Mouse (Mus musculus) cerebellum, adult 11-12 months (tissue): ENCODE measurements at regions not wholly inside any gene's neighbourhood (a gene's known extent, or its start where the extent isn't known, plus 50 kb on each side); places are given as distances from the start of the nearest gene placed in this dataset.

ENCODE experiments used
- DNase-seq: peaks from one replicate; pipeline ENCODE4 v3.0.0; 2022

DNA sequence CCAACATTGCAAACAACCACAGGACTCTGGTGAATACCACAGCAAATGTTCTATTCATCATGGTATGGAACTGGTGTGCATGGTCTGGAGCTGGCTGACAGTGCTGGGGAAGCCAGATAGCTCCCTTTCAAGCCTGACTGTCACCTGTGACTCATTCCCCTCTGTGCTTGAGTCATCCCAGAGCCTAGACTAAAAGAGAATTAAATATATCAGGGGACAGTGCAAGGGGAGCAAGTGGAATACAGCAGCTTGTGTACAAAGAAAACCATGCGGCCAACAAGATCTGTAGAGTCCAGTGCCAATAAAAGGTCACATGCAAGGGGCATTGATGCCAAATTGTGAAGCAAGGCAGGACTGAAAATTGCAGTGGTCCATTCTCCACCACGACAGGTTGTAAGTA lies 117.7 kb downstream of the Pah start:
- DNase-seq, result no peak

DNA sequence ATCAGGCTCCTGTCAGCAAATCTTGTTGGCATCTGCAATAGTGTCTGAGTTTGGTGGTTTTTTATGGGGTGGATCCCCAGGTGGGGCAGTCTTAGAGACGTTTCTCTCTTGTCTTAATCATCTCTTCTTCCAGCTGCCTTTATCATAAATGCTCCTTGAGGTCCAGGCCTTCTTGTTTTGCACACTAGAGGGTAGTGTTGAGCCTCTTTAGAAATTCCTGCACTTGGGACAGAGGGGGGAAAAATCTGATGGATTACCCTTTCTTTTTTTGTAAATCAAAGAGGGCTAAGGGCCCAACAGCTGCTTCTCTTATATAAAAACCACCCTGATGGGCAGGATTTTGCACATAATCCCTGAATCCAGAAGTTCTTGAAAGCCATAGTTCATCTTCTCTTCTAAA lies 127.5 kb downstream of the Pah start:
- DNase-seq, result no peak

DNA sequence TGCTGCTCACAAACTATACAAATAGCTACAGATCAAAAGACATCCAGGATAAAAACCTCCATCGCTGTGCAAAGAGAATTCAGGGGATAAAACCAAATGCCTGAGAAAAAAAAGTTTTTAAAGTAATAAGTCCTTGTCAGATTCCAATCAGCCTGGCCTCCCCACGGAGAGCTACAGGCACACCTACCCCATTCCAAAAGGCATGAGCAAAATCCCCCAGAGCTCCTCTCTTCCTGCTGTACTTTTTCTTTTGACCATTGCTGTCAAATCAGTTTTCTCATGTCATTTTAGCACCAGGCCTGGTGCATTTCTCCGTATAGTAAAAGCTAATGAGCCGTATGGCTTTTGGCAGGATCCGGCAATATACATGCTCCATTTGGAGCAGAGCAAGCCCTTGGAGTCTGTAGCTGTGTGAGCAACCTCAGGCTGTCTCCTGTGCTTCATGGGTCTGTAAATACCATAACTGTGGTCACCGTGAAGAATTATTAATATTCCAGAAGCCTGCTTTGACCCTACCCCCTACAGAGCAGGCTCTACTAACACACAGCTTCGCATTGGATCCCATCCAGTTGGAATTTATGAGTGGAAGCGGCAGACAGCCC lies 130.6 kb downstream of the Pah start:
- no peak for DNase-seq

DNA sequence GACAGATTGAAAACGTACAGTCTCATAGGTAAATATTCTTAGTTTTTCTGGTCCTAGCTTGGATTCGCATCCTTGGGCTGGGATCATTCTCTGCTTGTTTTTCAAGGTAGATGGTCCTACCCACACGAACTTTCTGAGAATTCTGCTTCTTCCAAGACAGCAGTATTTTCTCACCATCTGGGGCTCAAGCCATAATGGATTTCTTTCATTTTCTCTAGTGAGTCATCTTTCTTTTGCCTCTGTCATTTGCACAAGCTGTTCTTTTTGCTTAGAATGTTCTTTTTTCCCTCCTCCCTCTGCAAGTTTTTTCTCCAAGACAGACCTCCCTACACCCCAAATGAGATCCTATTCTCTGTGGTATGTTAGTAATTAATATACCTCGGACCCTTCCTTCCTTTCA lies 132.5 kb downstream of the Pah start:
- DNase-seq, result no peak

DNA sequence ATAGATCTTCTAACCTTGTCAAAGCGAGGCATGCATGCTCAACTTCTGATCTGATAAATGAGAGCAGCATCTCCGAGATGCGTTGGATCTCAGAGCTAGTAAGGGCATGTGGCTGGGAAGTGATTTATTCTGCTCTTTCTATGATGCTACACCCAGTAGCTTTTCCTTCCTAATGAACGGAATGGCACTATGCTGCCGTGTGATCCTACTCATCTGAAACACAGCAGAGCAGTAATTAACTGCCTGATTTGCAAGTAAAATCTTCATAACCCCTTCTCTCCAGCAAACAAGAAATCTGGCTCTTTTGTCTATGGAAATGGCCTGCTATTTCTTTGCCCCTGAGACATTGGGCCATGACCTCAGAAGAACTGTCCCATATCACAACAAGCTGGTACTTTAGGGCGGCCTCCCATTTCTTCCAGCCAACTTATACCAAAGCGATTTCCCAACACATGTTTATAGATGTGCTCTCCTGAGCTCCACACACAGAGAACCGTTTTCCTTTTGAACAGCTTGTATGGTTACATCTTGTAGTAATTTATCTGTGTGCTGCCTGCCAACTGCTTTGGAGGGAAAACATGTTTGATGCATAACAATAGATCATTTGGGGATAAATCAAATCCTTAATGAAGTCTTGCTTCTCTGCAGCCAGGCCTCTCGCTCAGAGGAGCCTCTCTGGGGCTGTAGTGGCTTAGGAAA lies 144.6 kb downstream of the Pah start:
- DNase-seq, result no peak

DNA sequence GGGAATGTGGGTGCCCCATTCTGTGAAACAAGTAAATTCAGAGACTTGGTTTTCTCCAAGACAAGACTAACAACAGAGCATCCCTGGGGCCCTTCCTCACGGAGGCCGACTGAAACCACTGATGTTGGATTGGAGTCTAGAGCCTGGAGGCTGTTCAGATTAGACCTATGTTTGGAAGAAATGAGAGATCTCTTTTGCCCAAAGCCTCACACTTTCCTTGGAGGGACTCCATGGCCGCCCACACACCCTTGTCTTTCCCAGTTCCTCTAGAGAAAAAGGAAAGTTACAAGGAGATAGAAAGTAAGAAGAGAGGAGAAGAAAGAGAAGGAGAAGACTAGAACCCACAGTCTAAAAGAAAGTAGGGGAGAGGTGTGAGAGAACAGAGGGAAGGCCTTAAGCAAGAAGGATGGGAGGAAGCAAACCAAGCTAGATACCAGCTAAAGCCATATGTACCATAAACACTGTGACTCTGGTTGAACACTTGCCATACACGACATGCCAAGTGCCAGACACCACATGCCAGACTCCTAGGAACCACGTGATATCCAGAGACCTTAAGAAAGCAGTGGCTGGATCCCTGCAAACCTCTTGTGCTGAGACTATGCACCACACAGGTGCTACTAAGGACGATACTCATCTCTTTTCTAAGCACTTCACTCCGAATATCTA lies 145.3 kb downstream of the Pah start:
- no peak for DNase-seq

DNA sequence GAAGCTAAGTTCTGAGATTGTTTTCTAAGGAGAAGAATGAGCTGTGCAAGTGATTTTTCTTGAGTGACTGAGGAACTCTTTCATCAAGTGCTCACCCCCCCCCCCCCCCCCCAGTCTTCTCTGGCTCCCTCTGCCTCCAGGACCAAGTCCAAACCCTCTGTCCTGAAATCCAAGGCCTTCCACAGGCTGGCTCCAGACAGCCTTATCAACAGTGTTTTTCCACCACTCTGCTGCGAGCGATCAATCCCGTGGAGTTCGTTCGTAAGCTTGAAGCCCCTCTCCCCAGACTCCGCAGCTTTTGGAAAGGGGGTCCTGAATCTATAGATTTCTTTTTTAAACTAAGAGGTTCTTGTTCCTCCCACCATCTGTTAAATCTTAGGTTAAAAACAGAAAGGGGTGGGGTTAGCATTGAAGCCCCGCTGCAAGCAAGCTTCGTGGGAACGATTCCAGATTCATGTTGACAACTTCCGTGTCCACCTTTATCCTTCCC lies 146.1 kb downstream of the Pah start:
- DNase-seq, result no peak

DNA sequence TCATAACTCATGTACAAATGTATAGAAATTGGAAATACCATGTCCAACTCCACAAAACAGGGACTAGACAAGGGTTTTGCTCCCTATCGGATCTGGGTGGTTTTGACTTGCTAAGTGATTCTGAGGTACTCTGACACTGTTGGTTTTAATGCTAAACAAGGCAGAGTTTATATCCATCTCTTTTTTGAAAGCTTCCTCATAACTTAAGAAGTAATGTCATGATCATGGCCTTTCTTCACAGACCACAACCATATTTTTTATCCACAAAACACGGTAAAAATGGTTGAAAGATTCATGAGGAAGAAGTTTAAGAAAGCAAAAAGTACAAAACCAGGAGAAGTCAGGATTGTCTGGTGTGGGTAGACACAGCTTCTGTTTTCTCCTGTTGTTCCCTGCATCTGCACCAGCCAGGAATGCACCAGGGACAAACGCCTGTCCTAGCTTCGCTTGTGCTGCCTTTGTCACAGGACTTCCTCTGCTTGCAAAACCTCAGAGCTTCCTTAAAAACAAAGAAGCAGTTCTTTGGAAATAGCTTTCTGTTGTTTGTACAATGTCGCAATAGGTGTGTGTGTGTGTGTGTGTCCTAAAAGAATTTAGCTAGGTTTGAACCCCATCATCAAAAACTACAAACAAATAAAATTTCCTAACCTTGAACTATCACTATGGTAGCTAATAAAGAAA lies 153.3 kb downstream of the Pah start:
- DNase-seq, result no peak

DNA sequence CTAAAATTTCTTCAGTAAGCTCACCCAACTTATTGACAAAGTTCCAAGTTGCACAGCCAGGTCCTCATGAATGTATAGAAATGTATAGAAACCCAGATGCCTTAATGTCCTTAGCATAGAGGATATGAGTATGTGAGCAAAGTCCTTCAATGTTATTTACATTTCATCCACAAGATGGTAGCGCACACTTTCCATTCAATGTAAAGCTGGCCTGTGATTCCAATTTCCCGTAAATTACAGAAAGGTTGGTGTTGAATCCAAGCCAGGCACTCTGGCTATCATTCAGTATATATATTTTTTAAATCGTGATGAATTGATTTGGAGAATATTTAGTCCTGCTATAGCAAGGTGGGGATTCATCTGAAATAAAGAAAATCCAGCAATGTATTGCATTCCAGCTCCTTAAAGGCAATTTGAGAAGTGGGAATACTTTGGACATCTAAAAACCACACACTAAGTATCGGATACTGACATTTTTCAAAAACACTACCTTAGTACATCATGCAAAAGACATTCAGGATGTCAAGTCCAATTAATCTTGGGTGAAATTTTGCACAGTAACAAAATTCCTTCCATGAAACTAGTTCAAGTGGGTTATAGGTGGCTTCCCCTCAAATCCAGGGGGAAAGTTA lies 154.6 kb downstream of the Pah start:
- no peak for DNase-seq

DNA sequence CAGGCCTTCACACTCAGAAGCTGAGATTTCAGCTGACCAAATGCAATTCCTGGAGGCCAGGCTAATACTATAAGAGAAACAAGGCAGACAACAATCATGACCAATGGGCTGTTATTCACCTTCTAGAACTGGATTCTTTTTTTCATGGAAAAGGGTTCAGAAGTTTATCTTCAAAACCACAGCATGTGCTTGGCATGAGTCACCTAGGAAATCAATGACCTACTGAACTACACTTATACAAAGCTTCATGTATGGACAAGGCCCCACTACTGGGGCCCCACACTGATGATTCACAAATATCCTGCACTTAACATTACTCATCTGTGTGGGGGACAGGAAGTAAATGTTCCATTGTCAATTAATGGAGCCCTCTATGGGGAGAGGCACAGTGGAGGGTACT lies 157.4 kb downstream of the Pah start:
- no peak for DNase-seq

DNA sequence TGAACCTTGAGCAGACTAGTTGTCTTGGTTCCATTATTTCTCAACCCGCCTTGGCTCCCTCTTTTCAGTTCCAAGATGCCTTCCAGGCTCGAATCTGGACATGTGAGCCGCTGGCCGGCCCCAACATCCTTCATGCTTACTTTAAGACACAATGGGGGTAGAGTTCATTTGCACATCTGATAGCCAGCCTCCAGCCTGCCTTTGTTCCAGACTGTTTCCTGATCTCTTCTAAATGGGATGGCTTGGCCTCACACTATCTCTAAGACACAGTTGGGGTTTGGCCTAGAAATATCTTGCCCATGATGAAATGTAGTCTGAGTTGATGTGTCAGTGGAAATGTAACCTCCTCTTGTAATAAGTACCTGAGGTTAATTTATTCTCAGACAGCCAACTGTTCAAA lies 164.7 kb downstream of the Pah start:
- no peak for DNase-seq

DNA sequence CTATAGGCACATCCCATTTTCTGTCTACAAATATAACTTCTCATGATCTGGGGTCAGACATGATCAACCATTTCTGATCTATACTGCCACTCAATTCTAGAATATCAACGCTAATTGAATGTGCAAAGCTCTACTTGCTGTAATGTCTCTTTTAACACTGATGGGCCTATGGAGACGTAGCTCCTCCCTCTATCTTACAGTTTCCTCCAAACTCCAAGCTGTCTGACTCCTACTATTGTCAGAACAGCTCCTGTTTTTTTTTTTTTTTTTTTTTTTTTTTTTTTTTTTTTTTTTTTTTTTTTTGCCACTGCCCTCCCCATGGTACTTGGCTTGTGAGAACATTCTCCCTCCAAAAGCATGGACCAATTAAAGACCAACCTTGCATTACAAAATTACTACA lies 165.2 kb downstream of the Pah start:
- DNase-seq, result no peak

DNA sequence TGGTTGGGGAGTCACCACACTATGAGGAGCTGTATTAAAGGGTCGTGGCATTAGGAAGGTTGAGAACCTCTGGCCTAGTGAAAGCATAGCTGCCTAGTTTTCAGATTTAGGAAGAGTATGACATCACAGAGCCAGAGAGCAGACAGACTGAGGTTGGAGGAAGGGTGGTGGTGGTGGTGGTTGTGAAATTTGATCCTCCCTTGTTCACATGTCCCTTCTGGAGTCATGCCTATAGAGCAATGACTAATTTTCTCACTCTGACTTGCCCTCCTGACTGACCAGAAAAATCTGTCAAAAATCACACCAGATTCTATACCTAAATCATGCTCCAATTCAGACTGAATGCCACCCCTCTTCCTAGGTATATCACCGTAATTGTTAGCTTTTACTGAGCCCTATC lies 166.2 kb downstream of the Pah start:
- no peak for DNase-seq

DNA sequence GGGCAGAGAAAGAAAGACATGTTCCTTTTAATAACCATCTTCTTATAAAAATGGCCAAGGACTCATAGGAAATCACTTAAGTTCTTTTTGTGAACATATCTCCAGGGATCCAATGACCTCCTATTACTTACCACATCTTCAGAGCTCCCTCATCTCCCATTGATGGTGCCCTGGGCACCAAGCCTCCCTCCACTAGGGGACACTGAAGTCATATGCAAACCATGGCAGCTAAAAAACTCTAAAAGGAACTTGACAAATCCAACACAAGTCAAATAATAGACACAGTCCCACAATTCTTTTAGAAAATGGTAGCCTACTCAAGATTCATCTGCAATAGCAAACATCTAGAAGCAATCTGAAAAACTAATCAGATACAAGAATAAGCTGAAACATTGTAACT lies 167.2 kb upstream of the Igf1 start:
- DNase-seq, result no peak

DNA sequence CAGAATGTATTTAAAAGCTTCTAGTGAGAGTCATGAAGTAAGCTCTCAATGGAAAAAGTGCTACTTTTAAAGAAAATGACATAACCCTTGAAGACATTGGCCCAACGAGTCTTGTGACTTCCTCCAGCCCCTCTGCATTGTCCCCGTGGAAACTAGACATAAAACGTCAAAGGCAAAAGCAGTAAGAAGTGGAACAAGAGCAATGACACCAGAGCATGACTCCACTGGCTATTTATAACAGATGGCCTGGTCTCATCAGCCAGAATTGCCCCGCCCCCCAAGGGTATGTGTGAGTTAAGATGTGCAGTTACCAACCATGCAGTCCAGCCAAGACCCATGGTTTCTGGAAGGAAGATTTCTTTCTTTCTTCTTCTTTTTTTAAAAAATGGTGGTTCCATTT lies 161.6 kb upstream of the Igf1 start:
- DNase-seq, result no peak

DNA sequence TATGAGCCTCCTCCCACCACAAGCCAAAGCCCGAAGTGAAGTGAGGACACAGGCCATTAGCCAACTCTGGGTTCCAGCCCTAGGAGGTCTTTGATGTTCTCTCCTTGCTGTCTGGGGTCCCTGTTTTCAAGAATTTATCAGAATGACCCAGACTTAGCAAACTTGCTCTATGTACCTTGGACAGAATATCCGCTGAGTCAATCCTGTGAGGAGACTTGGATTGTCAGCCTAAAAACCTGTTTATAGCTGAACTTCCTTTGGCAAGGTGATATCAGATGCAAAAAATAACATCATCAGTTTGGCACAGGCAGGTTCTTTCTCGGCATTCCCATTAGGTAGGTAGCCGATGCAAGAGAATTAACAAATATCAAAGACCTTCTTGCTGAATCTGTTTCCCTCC lies 146.9 kb upstream of the Igf1 start:
- no peak for DNase-seq

DNA sequence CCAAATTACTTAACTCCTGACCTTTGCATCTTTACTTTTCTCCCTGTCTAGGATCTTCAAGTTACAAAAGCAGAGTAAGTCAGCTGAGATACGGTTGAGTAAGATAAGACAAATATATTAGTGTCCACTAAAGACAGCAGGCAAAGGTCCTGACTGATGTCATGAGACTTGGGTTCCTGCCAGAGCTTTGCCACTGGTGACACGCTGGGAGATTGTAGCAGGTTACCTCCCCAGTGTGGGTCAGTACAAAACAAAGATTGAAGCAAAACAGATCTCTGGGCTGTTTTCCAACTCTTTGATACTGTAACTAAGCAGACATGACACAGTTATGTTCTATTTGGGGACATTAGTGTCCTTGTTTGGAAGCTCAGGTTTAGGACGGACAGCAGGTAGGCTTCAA lies 146.3 kb upstream of the Igf1 start:
- no peak for DNase-seq

DNA sequence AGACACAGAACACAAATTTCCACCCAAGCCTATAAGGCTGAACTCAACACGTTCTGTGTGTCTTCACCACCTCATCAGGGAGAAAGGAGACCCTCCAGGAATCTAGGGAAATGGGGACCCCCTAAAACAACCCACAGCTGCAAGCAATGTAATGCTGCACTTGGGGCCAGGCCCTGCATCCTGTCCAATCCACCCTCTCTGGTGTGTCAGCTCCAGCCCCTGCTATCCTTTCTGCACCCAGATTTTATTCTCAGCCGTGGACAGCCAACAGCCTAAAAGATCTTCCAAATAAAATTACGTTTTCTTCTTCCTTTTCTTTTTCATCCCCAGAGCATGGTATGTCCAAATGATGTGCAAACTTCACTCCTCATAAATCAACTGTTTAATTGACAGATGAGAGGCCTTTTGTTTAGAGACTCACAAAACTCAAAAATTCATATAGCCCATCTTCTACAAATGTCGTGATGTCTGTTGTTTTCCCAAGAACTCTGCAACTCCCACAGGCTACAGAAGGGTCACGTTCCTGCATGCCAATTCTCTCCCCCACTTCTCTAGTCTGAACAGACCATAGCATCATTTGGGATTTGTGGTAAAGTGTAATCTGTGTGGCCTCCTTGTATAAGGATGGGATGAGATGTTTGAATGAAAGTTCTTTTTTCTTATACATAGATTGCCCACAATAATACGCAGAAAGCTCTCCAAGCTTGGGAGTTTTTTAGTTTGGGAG lies 142.0 kb upstream of the Igf1 start:
- no peak for DNase-seq

DNA sequence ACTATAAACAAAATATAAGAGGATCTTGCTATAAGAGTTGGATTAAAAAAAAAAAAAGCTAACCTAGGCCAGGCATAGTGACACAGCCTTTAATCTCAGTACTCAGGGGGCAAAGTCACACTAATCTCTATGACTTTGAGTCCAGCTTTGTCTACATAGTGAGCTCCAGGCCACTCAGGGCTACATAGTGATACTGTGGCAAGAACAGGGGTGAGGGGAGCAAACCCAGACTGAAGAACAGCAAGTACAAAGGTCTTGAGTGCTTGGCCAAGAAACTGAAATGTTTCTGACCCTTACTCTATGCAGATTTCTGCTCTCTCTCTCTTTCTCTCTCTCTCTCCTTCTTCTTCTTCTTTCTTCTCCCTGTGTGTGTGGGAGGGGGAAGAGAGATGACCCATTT lies 140.9 kb upstream of the Igf1 start:
- no peak for DNase-seq

DNA sequence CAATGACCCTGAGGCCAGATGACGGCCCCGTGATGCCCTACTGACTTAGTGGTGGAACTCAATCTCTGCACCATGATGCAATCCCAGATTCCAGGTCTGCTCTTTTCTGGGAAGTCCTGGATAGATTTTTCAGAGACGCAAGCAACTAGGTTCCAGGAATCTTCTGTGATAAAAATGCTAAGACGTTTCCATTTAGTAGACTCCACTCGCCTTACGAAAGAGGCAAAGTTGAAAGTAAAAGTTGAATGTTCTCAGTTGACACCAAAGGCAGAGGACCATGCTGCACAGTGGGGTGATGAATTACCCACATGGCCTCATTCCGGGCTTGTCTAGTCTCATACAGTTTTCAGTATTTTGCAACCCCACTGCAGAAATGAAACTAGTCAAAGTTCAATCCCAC lies 139.6 kb upstream of the Igf1 start:
- no peak for DNase-seq

DNA sequence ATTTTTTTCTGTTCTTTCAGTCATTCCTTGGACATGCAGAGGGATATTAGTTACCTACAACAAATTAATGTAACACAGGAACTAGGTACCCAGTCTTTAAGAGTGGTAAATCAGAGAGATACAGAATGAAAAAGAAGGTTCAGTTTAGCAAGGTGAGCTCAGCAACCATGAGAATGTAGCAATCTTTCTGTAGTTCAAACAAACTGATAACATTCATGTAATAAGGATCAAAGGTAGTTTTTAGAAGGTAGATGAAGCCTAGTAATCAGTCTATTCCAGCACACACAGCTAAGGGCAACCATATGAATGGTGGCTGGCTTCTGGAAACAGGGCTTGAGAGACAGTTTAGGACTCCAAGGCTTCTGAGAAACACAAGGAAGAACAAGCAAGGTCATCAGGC lies 138.1 kb upstream of the Igf1 start:
- DNase-seq, result no peak

DNA sequence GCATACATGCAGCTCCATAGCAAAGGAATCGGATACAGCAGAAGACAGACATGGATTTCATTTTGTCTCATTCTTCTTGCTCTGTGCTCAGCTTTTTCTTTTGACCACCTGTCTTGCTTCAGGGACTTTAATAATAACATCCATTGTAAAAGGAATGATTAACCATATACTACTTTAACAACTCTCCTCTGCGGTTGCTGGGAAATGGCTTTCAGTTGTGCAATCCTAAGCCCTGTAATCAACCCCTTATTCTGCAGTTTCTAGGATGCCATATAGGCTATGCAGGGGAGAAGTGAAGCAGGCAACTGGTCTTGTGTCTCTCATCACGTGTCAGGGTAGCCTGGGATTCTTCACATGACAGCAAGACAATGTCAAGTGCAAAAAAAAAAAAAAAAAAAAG lies 135.8 kb upstream of the Igf1 start:
- no peak for DNase-seq

DNA sequence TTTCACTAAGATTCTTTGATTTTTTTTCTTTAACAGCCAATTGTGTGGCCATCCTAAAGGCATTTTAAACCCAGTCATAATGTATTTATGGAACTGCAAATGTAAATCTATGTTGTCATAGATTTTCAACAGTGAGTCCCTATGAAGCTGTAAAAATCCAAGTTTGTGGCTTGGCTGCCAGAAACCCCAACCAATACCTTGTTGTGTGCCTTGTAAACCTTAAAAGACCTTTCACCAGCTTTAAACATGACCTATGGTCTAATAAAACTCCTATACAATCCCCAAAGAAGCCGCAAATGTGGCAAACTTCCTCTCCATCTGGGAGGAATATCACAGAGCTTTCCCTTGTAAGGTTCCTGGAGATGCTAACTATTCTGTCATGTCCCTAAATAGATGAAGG lies 125.4 kb upstream of the Igf1 start:
- DNase-seq, result no peak
